Mouse (Mus musculus) layer of hippocampus, adult 2 months (tissue): Measurements from ENCODE around the gene Proser2. TPM values are rescaled to one million over a fixed set of nuclear protein-coding genes. Genes with fewer than 3 reads are reported as not detected.
"Not testable (repeated sequence)": the region's sequence is repeated elsewhere in the genome, so short reads cannot be mapped to it uniquely, and the experiment has no call there.

Experiments
- DNase-seq, 2 experiments: peaks; one replicate each; pipeline ENCODE4 v3.0.0; 2022; ENCODE audit warnings: low spot score in 2 of 2
- H3K27ac ChIP-seq: fragments of 200-600 bp; 2 replicates; pipeline ENCODE4 v1.8.1; 2022
- H3K4me3 ChIP-seq: fragments of 200-600 bp; 2 replicates; pipeline ENCODE4 v1.8.1; 2022; ENCODE audit warnings: mild to moderate bottlenecking
- CTCF ChIP-seq: fragments of 200-600 bp; conservative IDR thresholded peaks from 2 replicates; pipeline ENCODE4 v1.8.1; 2022; ENCODE audit warnings: antibody characterized with exemption, mild to moderate bottlenecking, moderate library complexity
- total RNA-seq, 2 experiments: library from RNA; stranded (reverse); gene quantifications; 2 replicates each; pipeline ENCODE4 v1.2.3; 2021

Proser2 gene
- total RNA-seq, 2 experiments from 2014 or later: 2.0 to 2.1 TPM

- H3K27ac ChIP-seq: no peak overlapping the region
- no peak for TF ChIP-seq CTCF
- no peak for DNase-seq
- no peak overlapping the region for H3K4me3 ChIP-seq
Measured at GRCm38 (mm10) chr2:6118246-6118645, 11.8 kb downstream of the Proser2 start.

GRCm38 (mm10) chr2:6113792-6114191 is 16.2 kb downstream of the Proser2 start:
- Histone ChIP-seq H3K4me3 (no peak overlapping the region), H3K27ac (no peak overlapping the region)
- DNase-seq: no peak
- TF ChIP-seq CTCF: no peak

GRCm38 (mm10) chr2:6112619-6113018 is 17.4 kb downstream of the Proser2 start:
- TF ChIP-seq CTCF: no peak
- H3K4me3 ChIP-seq: no peak overlapping the region
- no peak overlapping the region for H3K27ac ChIP-seq
- no peak for DNase-seq

- no peak overlapping the region for H3K27ac ChIP-seq
- TF ChIP-seq CTCF: no peak
- no peak overlapping the region for H3K4me3 ChIP-seq
- no peak for DNase-seq
Measured at GRCm38 (mm10) chr2:6105437-6105836, 24.6 kb downstream of the Proser2 start.

GRCm38 (mm10) chr2:6100755-6101154 is 29.3 kb downstream of the Proser2 start:
- Histone ChIP-seq H3K27ac (no peak overlapping the region), H3K4me3 (peak overlapping the region; percentile 49)
- DNase-seq: no peak
- no peak for TF ChIP-seq CTCF

GRCm38 (mm10) chr2:6100027-6100749 is 29.8 kb downstream of the Proser2 start:
- peak overlapping the region; percentile 49 for H3K4me3 ChIP-seq
- no peak overlapping the region for H3K27ac ChIP-seq
- no peak for DNase-seq
- TF ChIP-seq CTCF: no peak

- no peak for TF ChIP-seq CTCF
- Histone ChIP-seq H3K27ac (0 out of 2 replicates have a peak overlapping the region, but pooled peaks have one; percentile 1), H3K4me3 (no peak overlapping the region)
- DNase-seq: no peak
Measured at GRCm38 (mm10) chr2:6099443-6099842, 30.6 kb downstream of the Proser2 start.

GRCm38 (mm10) chr2:6098924-6099323 is 31.1 kb downstream of the Proser2 start:
- DNase-seq: no peak
- Histone ChIP-seq H3K4me3 (no peak overlapping the region), H3K27ac (0 out of 2 replicates have a peak overlapping the region, but pooled peaks have one; percentile 1)
- TF ChIP-seq CTCF: no peak

- Histone ChIP-seq H3K4me3 (no peak overlapping the region), H3K27ac (no peak overlapping the region)
- DNase-seq: no peak
- TF ChIP-seq CTCF: no peak
Measured at GRCm38 (mm10) chr2:6097113-6097716, 32.8 kb downstream of the Proser2 start.

GRCm38 (mm10) chr2:6089941-6090340 is 40.1 kb downstream of the Proser2 start:
- not testable (repeated sequence) for H3K4me3 ChIP-seq, DNase-seq, H3K27ac ChIP-seq

- TF ChIP-seq CTCF: no peak
- no peak overlapping the region for H3K27ac ChIP-seq
- no peak for DNase-seq
- no peak overlapping the region for H3K4me3 ChIP-seq
Measured at GRCm38 (mm10) chr2:6087151-6087550, 42.9 kb downstream of the Proser2 start.

GRCm38 (mm10) chr2:6085622-6086530 is 44.1 kb downstream of the Proser2 start:
- DNase-seq: no peak
- Histone ChIP-seq H3K4me3 (no peak overlapping the region), H3K27ac (peak overlapping the region; percentile 40; the same call in 1 of the 2 replicates)
- TF ChIP-seq CTCF: no peak

- no peak overlapping the region for H3K27ac ChIP-seq
- no peak for TF ChIP-seq CTCF
- no peak for DNase-seq
- no peak overlapping the region for H3K4me3 ChIP-seq
Measured at GRCm38 (mm10) chr2:6083696-6084095, 46.3 kb downstream of the Proser2 start.
